Mouse (Mus musculus): ENCODE results near the gene Gabrd. TPM values are rescaled to one million over a fixed set of nuclear protein-coding genes. Genes with fewer than 3 reads are reported as not detected.

Gene Gabrd
- total and polyA plus RNA-seq, 3 experiments: 0.50 to 1.1 TPM; not detected in 1

GRCm38 (mm10) chr4:155343415-155344298 is 54.3 kb downstream of the Gabrd start:
- Histone ChIP-seq H3K36me3 (ENCODE audit: control insufficient read depth in 1 of 2, insufficient read depth in 2 of 2, low read length in 2 of 2) (no peaks in the 10 kb centered on the region), H3K4me1 (ENCODE audit: control insufficient read depth in 1 of 2, insufficient read depth in 2 of 2, low read length in 2 of 2) (no peaks in the 10 kb centered on the region), H3K9me3 (replicated peaks; ENCODE audit: insufficient read depth, low read length) (no peaks in the 10 kb centered on the region), H3K27ac (ENCODE audit: control insufficient read depth, low read depth, low read length) (no peak overlapping the region), H3K4me3 (ENCODE audit: control insufficient read depth in 1 of 2, insufficient read depth in 1 of 2, low read depth in 2 of 2, low read length in 2 of 2) (no peak overlapping the region), H3K79me2 (ENCODE audit: control insufficient read depth, insufficient read depth, low read length, poor library complexity) (no peaks in the 10 kb centered on the region), H3K27me3 (ENCODE audit: control insufficient read depth in 1 of 2, insufficient read depth in 2 of 2, low read length in 2 of 2) (peaks cover 5 to 15% of the 10 kb centered on the region in 2 experiments), H3K9ac (ENCODE audit: control insufficient read depth, low read depth, low read length, poor library complexity, severe bottlenecking) (no peak overlapping the region)
- TF ChIP-seq SIN3A (IDR thresholded peaks at IDR 0.05; ENCODE audit: low read length) (no peak), MAFK (IDR thresholded peaks at IDR 0.05; ENCODE audit: borderline replicate concordance, low read depth, low read length) (no peak)
- no peak for DNase-seq (ENCODE audit: low read depth, low spot score)

DNA sequence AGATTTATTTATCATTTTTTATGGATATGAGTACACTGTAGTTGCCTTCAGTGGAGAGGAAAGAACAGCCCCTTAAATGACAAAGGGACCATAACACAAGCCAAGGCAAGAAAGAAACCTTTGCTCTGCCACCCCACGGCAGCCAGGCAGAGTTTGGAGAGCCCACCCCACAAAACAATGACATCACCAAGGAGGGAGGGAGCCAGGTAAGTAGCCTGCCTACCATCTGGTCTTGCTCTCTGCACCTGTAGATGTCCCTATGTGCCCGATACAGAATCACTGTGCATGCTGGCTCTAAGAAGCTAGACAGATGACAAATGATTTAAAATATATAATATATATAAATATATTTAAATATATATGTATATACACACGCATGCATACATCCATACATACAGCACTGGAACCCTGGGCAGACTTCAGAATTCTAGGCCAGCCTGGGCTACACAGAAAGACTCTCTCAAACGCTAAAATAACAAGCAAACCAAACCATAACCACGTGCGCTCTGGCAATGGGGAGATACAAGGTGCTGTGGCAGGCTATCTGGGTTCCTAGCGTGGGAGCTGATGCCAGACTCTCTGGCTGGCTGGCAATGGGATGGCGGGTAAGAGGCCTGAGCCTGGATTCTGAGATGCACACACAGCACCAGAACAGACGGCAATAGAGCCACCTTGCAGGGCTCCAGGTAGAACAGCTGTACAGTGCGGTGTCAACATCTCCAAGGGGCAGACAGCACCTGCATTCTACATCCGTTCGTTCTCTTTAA is 61.4 kb downstream of the Gabrd start:
- TF ChIP-seq MYC (IDR thresholded peaks at IDR 0.05; ENCODE audit: low read depth, low read length): no peak
- no peak for TF ChIP-seq JUND (IDR thresholded peaks at IDR 0.05; ENCODE audit: low read depth, low read length)
- no peak for TF ChIP-seq NELFE (IDR thresholded peaks at IDR 0.05; ENCODE audit: low read depth, low read length)
- H3K79me2 ChIP-seq (ENCODE audit: control insufficient read depth, insufficient read depth, low read length, poor library complexity): no peaks in the 10 kb centered on the region
- no peak overlapping the region for H3K9ac ChIP-seq (ENCODE audit: control insufficient read depth, low read depth, low read length, poor library complexity, severe bottlenecking)
- H3K27ac ChIP-seq (ENCODE audit: control insufficient read depth, low read depth, low read length): no peak overlapping the region
- H3K27me3 ChIP-seq (ENCODE audit: control insufficient read depth in 1 of 2, insufficient read depth in 2 of 2, low read length in 2 of 2): peaks cover 8 to 32% of the 10 kb centered on the region in 2 experiments
- H3K4me3 ChIP-seq (ENCODE audit: control insufficient read depth in 1 of 2, insufficient read depth in 1 of 2, low read depth in 2 of 2, low read length in 2 of 2): no peak overlapping the region
- no peak for DNase-seq (ENCODE audit: low read depth, low spot score)
- no peaks in the 10 kb centered on the region for H3K4me1 ChIP-seq (ENCODE audit: control insufficient read depth in 1 of 2, insufficient read depth in 2 of 2, low read length in 2 of 2)
- H3K36me3 ChIP-seq (ENCODE audit: control insufficient read depth in 1 of 2, insufficient read depth in 2 of 2, low read length in 2 of 2): no peaks in the 10 kb centered on the region
- no peaks in the 10 kb centered on the region for H3K9me3 ChIP-seq (replicated peaks; ENCODE audit: insufficient read depth, low read length)

Other genes starting within 250 kb of the Gabrd start
- 6.2 and 6.9 TPM in 2 replicates for gene Ski, start 175.5 kb downstream of the Gabrd start, total RNA-seq (2012; rRNA removed)
- 10 to 100 TPM in 1 of 2 experiments, not detected in 1; 16.1 TPM for gene Ski, start 175.5 kb downstream of the Gabrd start, polyA plus RNA-seq (2012; ENCODE audit: insufficient read depth in 1 of 2, insufficient read length in 2 of 2, low read depth in 1 of 2, low replicate concordance in 2 of 2, missing spikeins in 1 of 2)
- 14.1 and 18.6 TPM in 2 replicates for gene Faap20, start 148.3 kb downstream of the Gabrd start, total RNA-seq (2012; rRNA removed)
- gene Faap20, start 148.3 kb downstream of the Gabrd start, polyA plus RNA-seq (2012; ENCODE audit: insufficient read depth in 1 of 2, insufficient read length in 2 of 2, low read depth in 1 of 2, low replicate concordance in 2 of 2, missing spikeins in 1 of 2): 10 to 100 TPM in 1 of 2 experiments, not detected in 1; 34.4 TPM
- gene Prkcz, start 36.8 kb downstream of the Gabrd start, total RNA-seq (2012; rRNA removed): 0.12 TPM in 1 of 2 replicates, not detected in the other
- under 1 TPM in 1 of 2 experiments, not detected in 1; 0.92 TPM for gene Prkcz, start 36.8 kb downstream of the Gabrd start, polyA plus RNA-seq (2012; ENCODE audit: insufficient read depth in 1 of 2, insufficient read length in 2 of 2, low read depth in 1 of 2, low replicate concordance in 2 of 2, missing spikeins in 1 of 2)
- 0.33 and 0.39 TPM in 2 replicates for gene Cfap74, start 11.1 kb upstream of the Gabrd start, total RNA-seq (2012; rRNA removed)
- 1 to 10 TPM in 1 of 2 experiments, not detected in 1; 1.0 TPM for gene Cfap74, start 11.1 kb upstream of the Gabrd start, polyA plus RNA-seq (2012; ENCODE audit: insufficient read depth in 1 of 2, insufficient read length in 2 of 2, low read depth in 1 of 2, low replicate concordance in 2 of 2, missing spikeins in 1 of 2)
- gene Tmem52, start 71.0 kb upstream of the Gabrd start, total RNA-seq (2012; rRNA removed): not detected in 2 replicates
- not detected for gene Tmem52, start 71.0 kb upstream of the Gabrd start, polyA plus RNA-seq (2012; ENCODE audit: insufficient read depth in 1 of 2, insufficient read length in 2 of 2, low read depth in 1 of 2, low replicate concordance in 2 of 2, missing spikeins in 1 of 2)
- 78.1 and 94.7 TPM in 2 replicates for gene Gnb1, start 93.2 kb upstream of the Gabrd start, total RNA-seq (2012; rRNA removed)
- 100 to 1,000 TPM in 1 of 2 experiments, not detected in 1; 489 TPM for gene Gnb1, start 93.2 kb upstream of the Gabrd start, polyA plus RNA-seq (2012; ENCODE audit: insufficient read depth in 1 of 2, insufficient read length in 2 of 2, low read depth in 1 of 2, low replicate concordance in 2 of 2, missing spikeins in 1 of 2)
- 141 and 151 TPM in 2 replicates for gene Nadk, start 164.3 kb upstream of the Gabrd start, total RNA-seq (2012; rRNA removed)
- 100 to 1,000 TPM in 1 of 2 experiments, 10 to 100 TPM in 1; 53.2 to 258 TPM for gene Nadk, start 164.3 kb upstream of the Gabrd start, polyA plus RNA-seq (2012; ENCODE audit: insufficient read depth in 1 of 2, insufficient read length in 2 of 2, low read depth in 1 of 2, low replicate concordance in 2 of 2, missing spikeins in 1 of 2)
- gene Slc35e2, start 203.3 kb upstream of the Gabrd start, total RNA-seq (2012; rRNA removed): 9.0 and 9.9 TPM in 2 replicates
- gene Slc35e2, start 203.3 kb upstream of the Gabrd start, polyA plus RNA-seq (2012; ENCODE audit: insufficient read depth in 1 of 2, insufficient read length in 2 of 2, low read depth in 1 of 2, low replicate concordance in 2 of 2, missing spikeins in 1 of 2): 1 to 10 TPM in 1 of 2 experiments, not detected in 1; 6.4 TPM
- 47.9 and 56.6 TPM in 2 replicates for gene Cdk11b, start 226.7 kb upstream of the Gabrd start, total RNA-seq (2012; rRNA removed)
- gene Cdk11b, start 226.7 kb upstream of the Gabrd start, polyA plus RNA-seq (2012; ENCODE audit: insufficient read depth in 1 of 2, insufficient read length in 2 of 2, low read depth in 1 of 2, low replicate concordance in 2 of 2, missing spikeins in 1 of 2): 100 to 1,000 TPM; 113 to 249 TPM
- gene Gm10563, start 247.3 kb upstream of the Gabrd start, total RNA-seq (2012; rRNA removed): not detected in 2 replicates
- not detected for gene Gm10563, start 247.3 kb upstream of the Gabrd start, polyA plus RNA-seq (2012; ENCODE audit: insufficient read depth in 1 of 2, insufficient read length in 2 of 2, low read depth in 1 of 2, low replicate concordance in 2 of 2, missing spikeins in 1 of 2)

All from MEL (cell line).